Mouse (Mus musculus) lung, adult 2 months (tissue): ENCODE results near the gene Aldh3b2.

Source experiments
- CTCF ChIP-seq: fragments of 200-500 bp; IDR thresholded peaks from 2 replicates; pipeline ENCODE4 v1.5.1; 2011; ENCODE audit warnings: mild to moderate bottlenecking, low read length, control low read depth; ENCODE audit not compliant: insufficient read depth
- POLR2A ChIP-seq: fragments of 200-500 bp; IDR thresholded peaks from 2 replicates; pipeline ENCODE4 v1.6.1; 2011; ENCODE audit warnings: low read depth, mild to moderate bottlenecking, control low read depth, low read length, borderline replicate concordance; ENCODE audit errors: extremely low read depth

DNA sequence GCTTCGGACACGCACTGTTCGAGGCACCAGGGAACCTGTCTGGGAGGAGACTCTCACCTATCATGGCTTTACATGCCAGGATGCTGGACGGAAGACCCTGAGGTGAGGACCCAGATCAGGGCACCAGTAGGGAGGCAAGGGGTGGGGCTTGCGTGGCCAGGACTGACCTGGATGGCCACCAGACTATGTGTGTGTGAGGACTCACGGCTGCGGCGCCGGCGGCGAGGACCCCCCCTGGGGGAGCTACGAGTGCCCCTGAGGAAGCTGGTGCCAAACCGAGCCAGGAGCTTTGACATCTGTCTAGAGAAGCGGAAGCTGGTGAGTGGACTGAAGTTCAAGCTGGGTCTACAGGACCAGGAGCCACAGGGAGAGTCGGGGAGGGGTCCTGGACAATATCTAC is 32.2 kb downstream of the Aldh3b2 start:
- TF ChIP-seq POLR2A (no peak), CTCF (no peak)
